Mouse (Mus musculus): Measurements from ENCODE around the gene Fras1. TPM values are rescaled to one million over a fixed set of nuclear protein-coding genes. Genes with fewer than 3 reads are reported as not detected.
A peak's percentile ranks its signal among the peaks of the same experiment; 100 is the strongest.

The Fras1 gene
- polyA plus RNA-seq, 1 experiment from 2014 or later, result 1.2 TPM

GRCm38 (mm10) chr5:96452027-96452426, 78.3 kb downstream of the Fras1 start:
- Histone ChIP-seq H3K9ac (no peak overlapping the region), H3K27ac (no peak overlapping the region), H3K4me3 (replicated peaks) (no peak overlapping the region), H3K27me3 (no peaks in the 10 kb centered on the region), H3K9me3 (replicated peaks) (no peaks in the 10 kb centered on the region), H3K4me1 (replicated peaks) (0 out of 2 replicates have a peak, but pooled peaks cover 6% of the 10 kb centered on the region), H3K4me2 (no peak overlapping the region), H3K36me3 (no peaks in the 10 kb centered on the region)
- WGBS (ENCODE audit: insufficient replicate concordance), result 36% methylated on average over 1 of the region's 1 CpGs
- ATAC-seq (ENCODE audit: low read depth) (no peak), DNase-seq (no peak)

GRCm38 (mm10) chr5:96453386-96453785, 79.6 kb downstream of the Fras1 start:
- no peak for ATAC-seq (ENCODE audit: low read depth)

GRCm38 (mm10) chr5:96454422-96454821, 80.7 kb downstream of the Fras1 start:
- H3K4me2 ChIP-seq, result no peak overlapping the region
- WGBS (ENCODE audit: insufficient replicate concordance), result 60% methylated on average over 3 of the region's 3 CpGs
- no peak overlapping the region for H3K9ac ChIP-seq
- H3K4me1 ChIP-seq (replicated peaks), result peaks cover 8% of the 10 kb centered on the region
- no peak overlapping the region for H3K27ac ChIP-seq
- H3K27me3 ChIP-seq, result no peaks in the 10 kb centered on the region
- DNase-seq (no peak), ATAC-seq (ENCODE audit: low read depth) (no peak)
- H3K36me3 ChIP-seq, result no peaks in the 10 kb centered on the region
- no peaks in the 10 kb centered on the region for H3K9me3 ChIP-seq (replicated peaks)
- no peak overlapping the region for H3K4me3 ChIP-seq (replicated peaks)

More at GRCm38 (mm10) chr5:96453386-96453785, 79.6 kb downstream of the Fras1 start:
- Histone ChIP-seq H3K27me3 (no peaks in the 10 kb centered on the region), H3K27ac (no peak overlapping the region), H3K9me3 (replicated peaks) (no peaks in the 10 kb centered on the region), H3K4me3 (replicated peaks) (no peak overlapping the region), H3K4me2 (no peak overlapping the region), H3K4me1 (replicated peaks) (0 out of 2 replicates have a peak, but pooled peaks cover 6% of the 10 kb centered on the region), H3K36me3 (no peaks in the 10 kb centered on the region), H3K9ac (no peak overlapping the region)
- no peak for DNase-seq
- 63% methylated on average over 5 of the region's 5 CpGs for WGBS (ENCODE audit: insufficient replicate concordance)

GRCm38 (mm10) chr5:96455241-96455640, 81.5 kb downstream of the Fras1 start:
- WGBS (ENCODE audit: insufficient replicate concordance), result 76% methylated on average over 2 of the region's 2 CpGs
- H3K9ac ChIP-seq, result no peak overlapping the region
- H3K4me2 ChIP-seq, result no peak overlapping the region
- DNase-seq (no peak), ATAC-seq (ENCODE audit: low read depth) (no peak)
- no peak overlapping the region for H3K4me3 ChIP-seq (replicated peaks)
- H3K27me3 ChIP-seq, result no peaks in the 10 kb centered on the region
- H3K36me3 ChIP-seq, result no peaks in the 10 kb centered on the region
- H3K4me1 ChIP-seq (replicated peaks), result peaks cover 12% of the 10 kb centered on the region
- H3K9me3 ChIP-seq (replicated peaks), result no peaks in the 10 kb centered on the region
- H3K27ac ChIP-seq, result no peak overlapping the region

- Histone ChIP-seq H3K27ac (no peak overlapping the region), H3K4me1 (replicated peaks) (peaks cover 12% of the 10 kb centered on the region), H3K27me3 (no peaks in the 10 kb centered on the region), H3K36me3 (no peaks in the 10 kb centered on the region), H3K4me3 (replicated peaks) (no peak overlapping the region), H3K4me2 (no peak overlapping the region), H3K9me3 (replicated peaks) (no peaks in the 10 kb centered on the region), H3K9ac (no peak overlapping the region)
- no peak for ATAC-seq (ENCODE audit: low read depth)
- DNase-seq, result no peak
- WGBS (ENCODE audit: insufficient replicate concordance), result 53% methylated on average over 4 of the region's 4 CpGs
These were observed 83.7 kb downstream of the Fras1 start for GRCm38 (mm10) chr5:96457436-96457958.

GRCm38 (mm10) chr5:96459605-96460004, 85.8 kb downstream of the Fras1 start:
- H3K9ac ChIP-seq, result no peak overlapping the region
- H3K36me3 ChIP-seq, result no peaks in the 10 kb centered on the region
- H3K4me1 ChIP-seq (replicated peaks), result peaks cover 7% of the 10 kb centered on the region
- DNase-seq (peak; percentile 18), ATAC-seq (ENCODE audit: low read depth) (peak; percentile 96)
- H3K4me3 ChIP-seq (replicated peaks), result no peak overlapping the region
- WGBS (ENCODE audit: insufficient replicate concordance), result 41% methylated on average over 4 of the region's 4 CpGs
- H3K4me2 ChIP-seq, result no peak overlapping the region
- H3K27ac ChIP-seq, result no peak overlapping the region
- H3K27me3 ChIP-seq, result no peaks in the 10 kb centered on the region
- no peaks in the 10 kb centered on the region for H3K9me3 ChIP-seq (replicated peaks)

- Histone ChIP-seq H3K9ac (no peak overlapping the region), H3K4me3 (replicated peaks) (no peak overlapping the region), H3K27ac (no peak overlapping the region), H3K36me3 (no peaks in the 10 kb centered on the region), H3K4me1 (replicated peaks) (peaks cover 7% of the 10 kb centered on the region), H3K9me3 (replicated peaks) (no peaks in the 10 kb centered on the region), H3K4me2 (no peak overlapping the region), H3K27me3 (no peaks in the 10 kb centered on the region)
- ATAC-seq (ENCODE audit: low read depth), result no peak
- WGBS (ENCODE audit: insufficient replicate concordance), result 70% methylated on average over 2 of the region's 2 CpGs
- DNase-seq, result no peak
These were observed 88.4 kb downstream of the Fras1 start for GRCm38 (mm10) chr5:96462197-96462596.

GRCm38 (mm10) chr5:96466461-96466860, 92.7 kb downstream of the Fras1 start:
- Histone ChIP-seq H3K4me1 (replicated peaks) (no peaks in the 10 kb centered on the region), H3K36me3 (no peaks in the 10 kb centered on the region), H3K27me3 (no peaks in the 10 kb centered on the region), H3K9ac (no peak overlapping the region), H3K4me2 (no peak overlapping the region), H3K4me3 (replicated peaks) (no peak overlapping the region), H3K9me3 (replicated peaks) (no peaks in the 10 kb centered on the region), H3K27ac (no peak overlapping the region)
- no peak for ATAC-seq (ENCODE audit: low read depth)
- WGBS (ENCODE audit: insufficient replicate concordance), result 37% methylated on average over 7 of the region's 7 CpGs
- DNase-seq, result no peak

GRCm38 (mm10) chr5:96471995-96472394, 98.2 kb downstream of the Fras1 start:
- H3K4me3 ChIP-seq (replicated peaks), result no peak overlapping the region
- no peaks in the 10 kb centered on the region for H3K27me3 ChIP-seq
- no peaks in the 10 kb centered on the region for H3K9me3 ChIP-seq (replicated peaks)
- H3K4me1 ChIP-seq (replicated peaks), result no peaks in the 10 kb centered on the region
- WGBS (ENCODE audit: insufficient replicate concordance), result 32% methylated on average over 3 of the region's 3 CpGs
- no peak for ATAC-seq (ENCODE audit: low read depth)
- no peaks in the 10 kb centered on the region for H3K36me3 ChIP-seq
- H3K4me2 ChIP-seq, result no peak overlapping the region
- no peak overlapping the region for H3K9ac ChIP-seq
- DNase-seq, result no peak
- no peak overlapping the region for H3K27ac ChIP-seq

- Histone ChIP-seq H3K9me3 (replicated peaks) (no peaks in the 10 kb centered on the region), H3K36me3 (no peaks in the 10 kb centered on the region), H3K4me1 (replicated peaks) (no peaks in the 10 kb centered on the region), H3K9ac (no peak overlapping the region), H3K27me3 (no peaks in the 10 kb centered on the region), H3K27ac (no peak overlapping the region), H3K4me2 (no peak overlapping the region), H3K4me3 (replicated peaks) (no peak overlapping the region)
- DNase-seq (no peak), ATAC-seq (ENCODE audit: low read depth) (no peak)
- WGBS (ENCODE audit: insufficient replicate concordance), result 42% methylated on average over 3 of the region's 3 CpGs
These were observed 101.7 kb downstream of the Fras1 start for GRCm38 (mm10) chr5:96475488-96475887.

GRCm38 (mm10) chr5:96479003-96479402, 105.2 kb downstream of the Fras1 start:
- Histone ChIP-seq H3K9ac (no peak overlapping the region), H3K27ac (no peak overlapping the region), H3K9me3 (replicated peaks) (no peaks in the 10 kb centered on the region), H3K27me3 (no peaks in the 10 kb centered on the region), H3K4me3 (replicated peaks) (no peak overlapping the region), H3K4me2 (no peak overlapping the region), H3K4me1 (replicated peaks) (no peaks in the 10 kb centered on the region), H3K36me3 (no peaks in the 10 kb centered on the region)
- no peak for ATAC-seq (ENCODE audit: low read depth)
- DNase-seq, result no peak

GRCm38 (mm10) chr5:96481159-96481558, 107.4 kb downstream of the Fras1 start:
- H3K9ac ChIP-seq, result no peak overlapping the region
- H3K36me3 ChIP-seq, result no peaks in the 10 kb centered on the region
- ATAC-seq (ENCODE audit: low read depth), result no peak
- H3K4me1 ChIP-seq (replicated peaks), result no peaks in the 10 kb centered on the region
- 68% methylated on average over 2 of the region's 2 CpGs for WGBS (ENCODE audit: insufficient replicate concordance)
- no peaks in the 10 kb centered on the region for H3K27me3 ChIP-seq
- H3K4me3 ChIP-seq (replicated peaks), result no peak overlapping the region
- H3K27ac ChIP-seq, result no peak overlapping the region
- no peaks in the 10 kb centered on the region for H3K9me3 ChIP-seq (replicated peaks)
- no peak for DNase-seq
- H3K4me2 ChIP-seq, result no peak overlapping the region

Data from liver, embryonic 13.5 days (tissue).